Mouse (Mus musculus): Measurements from ENCODE around the gene Cstf2t. TPM values are rescaled to one million over a fixed set of nuclear protein-coding genes. Genes with fewer than 3 reads are reported as not detected.

Gene Cstf2t
- polyA plus RNA-seq, 1 experiment from 2014 or later: 28.3 TPM

GRCm38 (mm10) chr19:31076106-31076505 is 6.5 kb upstream of the Cstf2t start:
- 88% methylated on average over 4 of the region's 4 CpGs for WGBS
- no peak overlapping the region for H3K9ac ChIP-seq (ENCODE audit: low read length)
- ATAC-seq (replicated peaks; ENCODE audit: low FRiP score, low TSS enrichment, low read depth): no peak

GRCm38 (mm10) chr19:31078241-31078640 is 4.4 kb upstream of the Cstf2t start:
- Histone ChIP-seq H3K27ac (ENCODE audit: low read depth) (no peak overlapping the region), H3K36me3 (ENCODE audit: control insufficient read depth, insufficient read depth, low read length) (no peaks in the 10 kb centered on the region), H3K9ac (ENCODE audit: low read length) (no peak overlapping the region), H3K4me1 (replicated peaks; ENCODE audit: control insufficient read depth, insufficient read depth, low read length) (peaks cover 4% of the 10 kb centered on the region), H3K4me3 (ENCODE audit: low read depth, low read length) (no peak overlapping the region), H3K9me3 (ENCODE audit: control insufficient read depth, low read length) (no peaks in the 10 kb centered on the region), H3K4me2 (ENCODE audit: low read length) (no peak overlapping the region), H3K27me3 (replicated peaks; ENCODE audit: control insufficient read depth, insufficient read depth, low read length) (no peaks in the 10 kb centered on the region)
- ATAC-seq (replicated peaks; ENCODE audit: low FRiP score, low TSS enrichment, low read depth) (no peak), DNase-seq (ENCODE audit: low spot score) (no peak)
- WGBS: 76% methylated on average over 3 of the region's 3 CpGs

More at GRCm38 (mm10) chr19:31076106-31076505, 6.5 kb upstream of the Cstf2t start:
- Histone ChIP-seq H3K27me3 (replicated peaks; ENCODE audit: control insufficient read depth, insufficient read depth, low read length) (no peaks in the 10 kb centered on the region), H3K27ac (ENCODE audit: low read depth) (no peak overlapping the region), H3K4me2 (ENCODE audit: low read length) (no peak overlapping the region), H3K9me3 (ENCODE audit: control insufficient read depth, low read length) (no peaks in the 10 kb centered on the region), H3K36me3 (ENCODE audit: control insufficient read depth, insufficient read depth, low read length) (no peaks in the 10 kb centered on the region), H3K4me3 (ENCODE audit: low read depth, low read length) (no peak overlapping the region), H3K4me1 (replicated peaks; ENCODE audit: control insufficient read depth, insufficient read depth, low read length) (peaks cover 4% of the 10 kb centered on the region)
- DNase-seq (ENCODE audit: low spot score): no peak

- ATAC-seq (replicated peaks; ENCODE audit: low FRiP score, low TSS enrichment, low read depth): peak; percentile 47
- Histone ChIP-seq H3K9ac (ENCODE audit: low read length) (peak overlapping the region; percentile 50), H3K27ac (ENCODE audit: low read depth) (peak overlapping the region; percentile 64), H3K27me3 (replicated peaks; ENCODE audit: control insufficient read depth, insufficient read depth, low read length) (no peaks in the 10 kb centered on the region), H3K4me2 (ENCODE audit: low read length) (peak overlapping the region; percentile 91), H3K4me3 (ENCODE audit: low read depth, low read length) (peak overlapping the region; percentile 80), H3K36me3 (ENCODE audit: control insufficient read depth, insufficient read depth, low read length) (peaks cover 26% of the 10 kb centered on the region), H3K9me3 (ENCODE audit: control insufficient read depth, low read length) (peaks cover 3% of the 10 kb centered on the region; the same call in 1 of the 2 replicates), H3K4me1 (replicated peaks; ENCODE audit: control insufficient read depth, insufficient read depth, low read length) (peaks cover 10% of the 10 kb centered on the region)
- WGBS: 18% methylated on average over 7 of the region's 7 CpGs
- DNase-seq (ENCODE audit: low spot score): no peak
Measured at GRCm38 (mm10) chr19:31082226-31082625, 411 bp upstream of the Cstf2t start.

- Histone ChIP-seq H3K27ac (ENCODE audit: low read depth) (no peak overlapping the region), H3K27me3 (replicated peaks; ENCODE audit: control insufficient read depth, insufficient read depth, low read length) (no peaks in the 10 kb centered on the region), H3K4me2 (ENCODE audit: low read length) (peak overlapping the region; percentile 91), H3K4me1 (replicated peaks; ENCODE audit: control insufficient read depth, insufficient read depth, low read length) (peaks cover 10% of the 10 kb centered on the region), H3K9me3 (ENCODE audit: control insufficient read depth, low read length) (peaks cover 3% of the 10 kb centered on the region; the same call in 1 of the 2 replicates), H3K4me3 (ENCODE audit: low read depth, low read length) (peak overlapping the region; percentile 80), H3K36me3 (ENCODE audit: control insufficient read depth, insufficient read depth, low read length) (peaks cover 26% of the 10 kb centered on the region), H3K9ac (ENCODE audit: low read length) (no peak overlapping the region; the same call in 1 of the 2 replicates)
- WGBS: 95% methylated on average over 8 of the region's 8 CpGs
- ATAC-seq (replicated peaks; ENCODE audit: low FRiP score, low TSS enrichment, low read depth): no peak; the same call in 1 of the 2 replicates
- DNase-seq (ENCODE audit: low spot score): no peak
Measured at GRCm38 (mm10) chr19:31083761-31084160, 1.1 kb downstream of the Cstf2t start.

DNA sequence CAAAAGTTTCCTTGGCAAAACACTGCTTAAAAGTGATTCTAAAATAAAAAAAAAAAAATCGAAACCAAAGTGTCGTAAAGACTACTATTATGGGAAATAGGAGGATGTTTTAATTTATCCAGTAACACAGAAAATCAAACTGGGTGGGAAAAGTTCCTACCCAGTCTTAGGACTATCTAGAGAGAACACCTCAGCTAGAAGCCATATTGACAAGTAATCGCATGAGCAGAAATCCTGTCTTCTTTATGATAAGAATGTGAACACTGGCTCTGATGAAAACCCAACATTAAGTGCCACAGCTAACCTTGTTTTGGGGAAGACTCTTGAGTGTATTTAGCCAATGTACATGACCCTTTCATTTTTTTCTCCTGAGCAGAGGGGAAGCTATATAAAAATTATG is 15.2 kb downstream of the Cstf2t start:
- Histone ChIP-seq H3K4me3 (ENCODE audit: low read depth, low read length) (no peak overlapping the region), H3K4me1 (replicated peaks; ENCODE audit: control insufficient read depth, insufficient read depth, low read length) (no peaks in the 10 kb centered on the region), H3K4me2 (ENCODE audit: low read length) (no peak overlapping the region), H3K27me3 (replicated peaks; ENCODE audit: control insufficient read depth, insufficient read depth, low read length) (no peaks in the 10 kb centered on the region), H3K9ac (ENCODE audit: low read length) (no peak overlapping the region), H3K27ac (ENCODE audit: low read depth) (no peak overlapping the region), H3K9me3 (ENCODE audit: control insufficient read depth, low read length) (no peaks in the 10 kb centered on the region), H3K36me3 (ENCODE audit: control insufficient read depth, insufficient read depth, low read length) (no peaks in the 10 kb centered on the region)
- 79% methylated on average over 3 of the region's 3 CpGs for WGBS
- DNase-seq (ENCODE audit: low spot score) (no peak), ATAC-seq (replicated peaks; ENCODE audit: low FRiP score, low TSS enrichment, low read depth) (no peak)

GRCm38 (mm10) chr19:31099369-31099768 is 16.7 kb downstream of the Cstf2t start:
- no peak for ATAC-seq (replicated peaks; ENCODE audit: low FRiP score, low TSS enrichment, low read depth)
- Histone ChIP-seq H3K9me3 (ENCODE audit: control insufficient read depth, low read length) (no peaks in the 10 kb centered on the region), H3K36me3 (ENCODE audit: control insufficient read depth, insufficient read depth, low read length) (no peaks in the 10 kb centered on the region), H3K27ac (ENCODE audit: low read depth) (no peak overlapping the region), H3K4me1 (replicated peaks; ENCODE audit: control insufficient read depth, insufficient read depth, low read length) (no peaks in the 10 kb centered on the region), H3K4me3 (ENCODE audit: low read depth, low read length) (no peak overlapping the region), H3K27me3 (replicated peaks; ENCODE audit: control insufficient read depth, insufficient read depth, low read length) (no peaks in the 10 kb centered on the region), H3K4me2 (ENCODE audit: low read length) (no peak overlapping the region), H3K9ac (ENCODE audit: low read length) (no peak overlapping the region)
- no peak for DNase-seq (ENCODE audit: low spot score)
- 80% methylated on average over 3 of the region's 3 CpGs for WGBS

DNA sequence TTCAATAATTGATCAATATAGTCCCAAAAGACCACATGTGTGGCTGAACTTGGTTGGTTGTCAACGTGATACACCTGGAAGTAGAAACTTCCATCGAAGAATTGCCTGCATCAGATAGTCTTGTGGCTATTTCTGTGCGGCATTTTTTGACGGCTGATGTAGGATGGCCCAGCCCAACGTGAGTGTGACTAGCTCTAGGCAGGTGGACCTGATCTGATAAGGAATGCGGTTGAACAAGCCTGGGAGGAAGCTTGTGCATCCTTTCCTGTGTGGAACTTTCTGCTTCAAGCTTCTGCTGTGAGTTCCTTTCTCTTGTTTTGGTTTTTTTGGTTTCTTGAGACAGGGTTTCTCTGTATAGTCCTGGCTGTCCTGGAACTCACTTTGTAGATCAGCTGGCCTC is 22.1 kb downstream of the Cstf2t start:
- Histone ChIP-seq H3K27me3 (replicated peaks; ENCODE audit: control insufficient read depth, insufficient read depth, low read length) (no peaks in the 10 kb centered on the region), H3K9me3 (ENCODE audit: control insufficient read depth, low read length) (no peaks in the 10 kb centered on the region), H3K27ac (ENCODE audit: low read depth) (no peak overlapping the region), H3K9ac (ENCODE audit: low read length) (no peak overlapping the region), H3K4me2 (ENCODE audit: low read length) (no peak overlapping the region), H3K4me1 (replicated peaks; ENCODE audit: control insufficient read depth, insufficient read depth, low read length) (no peaks in the 10 kb centered on the region), H3K36me3 (ENCODE audit: control insufficient read depth, insufficient read depth, low read length) (no peaks in the 10 kb centered on the region), H3K4me3 (ENCODE audit: low read depth, low read length) (no peak overlapping the region)
- WGBS: 79% methylated on average over 6 of the region's 6 CpGs
- no peak for ATAC-seq (replicated peaks; ENCODE audit: low FRiP score, low TSS enrichment, low read depth)
- no peak for DNase-seq (ENCODE audit: low spot score)

GRCm38 (mm10) chr19:31106036-31106435 is 23.4 kb downstream of the Cstf2t start:
- DNase-seq (ENCODE audit: low spot score) (no peak), ATAC-seq (replicated peaks; ENCODE audit: low FRiP score, low TSS enrichment, low read depth) (no peak)
- H3K27me3 ChIP-seq (replicated peaks; ENCODE audit: control insufficient read depth, insufficient read depth, low read length): no peaks in the 10 kb centered on the region
- no peak overlapping the region for H3K4me3 ChIP-seq (ENCODE audit: low read depth, low read length)
- H3K9me3 ChIP-seq (ENCODE audit: control insufficient read depth, low read length): no peaks in the 10 kb centered on the region
- H3K9ac ChIP-seq (ENCODE audit: low read length): no peak overlapping the region
- no peak overlapping the region for H3K4me2 ChIP-seq (ENCODE audit: low read length)
- WGBS: 60% methylated on average over 3 of the region's 3 CpGs
- H3K4me1 ChIP-seq (replicated peaks; ENCODE audit: control insufficient read depth, insufficient read depth, low read length): no peaks in the 10 kb centered on the region
- no peak overlapping the region for H3K27ac ChIP-seq (ENCODE audit: low read depth)
- no peaks in the 10 kb centered on the region for H3K36me3 ChIP-seq (ENCODE audit: control insufficient read depth, insufficient read depth, low read length)

DNA sequence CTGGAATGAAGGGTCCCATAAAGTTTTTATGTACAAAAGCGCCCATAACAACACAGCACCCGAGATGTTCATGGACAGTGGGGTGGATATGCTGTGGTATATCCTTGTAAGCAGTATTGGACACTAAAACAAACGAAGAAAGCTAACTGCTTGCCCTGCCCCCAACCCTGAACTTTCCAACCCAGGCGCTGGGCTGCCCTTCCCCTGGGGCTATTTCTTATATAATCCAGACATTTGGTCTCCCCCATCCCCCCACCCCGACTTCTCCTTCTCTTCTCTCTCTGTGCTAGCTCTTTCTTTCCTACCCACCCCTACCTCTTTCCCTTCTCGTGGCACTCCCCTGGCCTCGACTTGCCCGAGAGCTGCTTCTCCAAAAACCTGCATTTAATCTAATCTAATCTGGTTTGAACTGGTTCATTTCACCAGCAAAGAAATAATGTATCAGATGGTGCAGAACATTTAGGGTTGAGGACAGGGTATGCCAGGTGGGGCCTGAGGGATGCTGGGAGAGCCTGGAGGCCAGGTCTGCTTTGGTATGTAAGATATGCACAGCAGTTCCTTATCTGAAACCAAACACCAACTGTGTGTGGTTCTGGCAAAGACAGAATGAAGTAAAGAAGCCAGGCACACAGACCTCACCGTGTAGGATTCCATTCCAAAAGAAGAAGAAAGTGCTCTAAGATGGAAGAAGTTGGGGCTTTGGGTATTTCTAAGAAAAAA is 24.4 kb downstream of the Cstf2t start:
- DNase-seq (ENCODE audit: low spot score) (no peak), ATAC-seq (replicated peaks; ENCODE audit: low FRiP score, low TSS enrichment, low read depth) (no peak)
- Histone ChIP-seq H3K27me3 (replicated peaks; ENCODE audit: control insufficient read depth, insufficient read depth, low read length) (no peaks in the 10 kb centered on the region), H3K9ac (ENCODE audit: low read length) (no peak overlapping the region), H3K4me3 (ENCODE audit: low read depth, low read length) (no peak overlapping the region), H3K4me1 (replicated peaks; ENCODE audit: control insufficient read depth, insufficient read depth, low read length) (no peaks in the 10 kb centered on the region), H3K4me2 (ENCODE audit: low read length) (no peak overlapping the region), H3K36me3 (ENCODE audit: control insufficient read depth, insufficient read depth, low read length) (no peaks in the 10 kb centered on the region), H3K9me3 (ENCODE audit: control insufficient read depth, low read length) (no peaks in the 10 kb centered on the region), H3K27ac (ENCODE audit: low read depth) (no peak overlapping the region)
- WGBS: 34% methylated on average over 9 of the region's 9 CpGs

All from intestine, embryonic 14.5 days (tissue).